In genomic region chr17:11664610-11665345, GRCm38 (mm10) we compare ENCODE assay signal across 9 mouse cellular contexts.
DNase-seq lines count a peak whose midpoint lies in the region; ATAC-seq and TF ChIP-seq lines count a peak whose summit lies in the region.
"Had no signal": no experiment of that assay in that cellular context is flagged by ENCODE, and none has a peak within 500 bp of the region (broad histone marks: within the 10 kb centered on the region; RNA-seq: fewer than 3 reads in every experiment).

No protein-coding gene starts in this region.

- no peaks in the 10 kb centered on the region for H3K27me3 ChIP-seq in limb, embryonic 14.5 days (ENCODE audit: control insufficient read depth, insufficient read depth, low read length)

- H3K27ac ChIP-seq in limb, embryonic 14.5 days (replicated peaks; ENCODE audit: low read depth, low read length), result no peak overlapping the region

- peak; percentile 55; the same call in 1 of the 2 replicates for ATAC-seq in frontal cortex, adult (ENCODE audit: low TSS enrichment)
- no peak for ATAC-seq in limb, embryonic 14.5 days (ENCODE audit: low FRiP score, low read depth)

- H3K4me2 ChIP-seq in limb, embryonic 14.5 days (replicated peaks; ENCODE audit: low read depth, low read length, severe bottlenecking), result peak overlapping the region; percentile 30

- H3K4me1 ChIP-seq in limb, embryonic 14.5 days (ENCODE audit: control insufficient read depth, insufficient read depth, low read length), result peaks cover 16% of the 10 kb centered on the region; the same call in 1 of the 2 replicates

- no peak for TF ChIP-seq POLR2A in limb, embryonic 14.5 days (IDR thresholded peaks at IDR 0.05; ENCODE audit: borderline replicate concordance, extremely low read depth, insufficient read depth, insufficient read length)

- no peaks in the 10 kb centered on the region for H3K36me3 ChIP-seq in limb, embryonic 14.5 days (ENCODE audit: control insufficient read depth, insufficient read depth, low read length)

- H3K9me3 ChIP-seq in limb, embryonic 14.5 days (ENCODE audit: control insufficient read depth, low read length), result no peaks in the 10 kb centered on the region

- 33% methylated on average over 20 of the region's 20 CpGs for WGBS in limb, embryonic 14.5 days

- no peak overlapping the region; the same call in 1 of the 2 replicates for H3K4me3 ChIP-seq in limb, embryonic 14.5 days (replicated peaks; ENCODE audit: low read length)

- DNase-seq in frontal cortex, postnatal 25 days (ENCODE audit: low spot score in 2 of 2), result no peak
- peak; percentile 4 for DNase-seq in R1 (ENCODE audit: low read depth, low spot score)
- peak; percentile 3 for DNase-seq in gonadal fat pad, adult 2 months (ENCODE audit: low read depth)
- no peak for DNase-seq in limb, embryonic 14.5 days (ENCODE audit: low spot score)
- no peak for DNase-seq in adrenal gland, adult (ENCODE audit: inconsistent age in 2 of 2, low spot score in 1 of 2)
- no peak for DNase-seq in gastrocnemius, postnatal 4 days (ENCODE audit: low spot score in 2 of 2)
- DNase-seq in left cerebral cortex, postnatal 36 days (ENCODE audit: low spot score in 2 of 2), result no peak
- DNase-seq: left cerebral cortex, postnatal 4 days had no signal

- H3K9ac ChIP-seq in limb, embryonic 14.5 days (ENCODE audit: low read depth, low read length, severe bottlenecking), result no peak overlapping the region

- intact Hi-C loops in left cerebral cortex, postnatal 36 days (cut with DNase I), result no loop called here

Comparison
In these comparisons a context has a peak if more than half of its experiments do, and no peak if none do; other contexts are left out.
1. DNase-seq: peak in R1 (single experiment) and gonadal fat pad, adult 2 months (single experiment); none in frontal cortex, postnatal 25 days (0 of 2), limb, embryonic 14.5 days (single experiment), adrenal gland, adult (0 of 2), gastrocnemius, postnatal 4 days (0 of 2) and left cerebral cortex, postnatal 36 days (0 of 2).